Mouse (Mus musculus): ENCODE data around the gene Col4a3.

GRCm38 (mm10) chr1:82743962-82744361, 157.2 kb downstream of the Col4a3 start:
- TF ChIP-seq CTCF (IDR thresholded peaks at IDR 0.05; ENCODE audit: borderline replicate concordance, control insufficient read depth, extremely low read depth, insufficient read depth, low read length, poor library complexity) (no peak), POLR2A (IDR thresholded peaks at IDR 0.05; ENCODE audit: control insufficient read depth, extremely low read depth, insufficient read depth, low read length, poor library complexity) (no peak)

Data from thymus, adult 2 months (tissue).